Mouse (Mus musculus): ENCODE measurements around the gene Nfkbil1.

The Nfkbil1 gene

DNA sequence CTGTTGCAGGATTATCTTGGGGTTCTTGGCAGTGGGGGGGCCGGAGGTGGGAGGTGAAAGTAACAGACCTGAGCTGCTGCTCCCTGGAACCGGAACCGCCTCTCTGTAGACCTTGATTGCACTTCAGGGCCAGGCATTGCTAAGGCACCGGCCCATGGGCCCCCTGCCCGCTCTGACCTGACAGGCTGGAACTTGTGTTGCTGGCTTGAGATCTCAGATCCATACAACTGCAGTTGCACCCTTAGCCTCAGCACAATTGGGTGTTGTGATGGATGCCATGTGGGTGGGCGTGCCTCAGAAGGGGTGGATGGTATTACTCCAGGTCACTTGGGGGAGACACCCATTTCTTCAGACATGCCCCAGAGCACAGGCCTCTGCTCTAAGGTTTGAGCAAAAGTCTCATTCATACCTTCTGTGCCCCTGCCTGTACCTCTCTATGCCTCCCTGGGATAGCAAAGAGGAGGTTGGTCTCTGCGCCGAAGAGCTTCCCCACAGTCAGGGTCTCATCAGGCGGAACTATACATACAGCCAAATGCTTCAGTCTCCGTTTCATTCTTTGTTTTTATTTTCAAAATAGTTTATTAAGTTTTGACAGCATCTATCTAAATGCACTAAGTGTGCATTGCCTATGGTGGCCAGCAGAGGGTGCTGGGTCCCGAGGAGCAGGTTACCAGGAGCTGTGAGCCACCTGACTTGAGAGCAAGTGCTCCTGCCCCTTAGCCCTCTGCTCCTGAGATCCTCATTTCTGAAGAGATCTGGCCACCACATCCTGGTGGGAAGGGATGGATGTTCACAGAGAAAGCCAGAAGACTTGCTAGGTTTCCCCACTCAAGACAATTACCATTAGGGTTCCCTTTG is 18.9 kb upstream of the Nfkbil1 start:
- DNase-seq (ENCODE audit: low read depth), result no peak

DNA sequence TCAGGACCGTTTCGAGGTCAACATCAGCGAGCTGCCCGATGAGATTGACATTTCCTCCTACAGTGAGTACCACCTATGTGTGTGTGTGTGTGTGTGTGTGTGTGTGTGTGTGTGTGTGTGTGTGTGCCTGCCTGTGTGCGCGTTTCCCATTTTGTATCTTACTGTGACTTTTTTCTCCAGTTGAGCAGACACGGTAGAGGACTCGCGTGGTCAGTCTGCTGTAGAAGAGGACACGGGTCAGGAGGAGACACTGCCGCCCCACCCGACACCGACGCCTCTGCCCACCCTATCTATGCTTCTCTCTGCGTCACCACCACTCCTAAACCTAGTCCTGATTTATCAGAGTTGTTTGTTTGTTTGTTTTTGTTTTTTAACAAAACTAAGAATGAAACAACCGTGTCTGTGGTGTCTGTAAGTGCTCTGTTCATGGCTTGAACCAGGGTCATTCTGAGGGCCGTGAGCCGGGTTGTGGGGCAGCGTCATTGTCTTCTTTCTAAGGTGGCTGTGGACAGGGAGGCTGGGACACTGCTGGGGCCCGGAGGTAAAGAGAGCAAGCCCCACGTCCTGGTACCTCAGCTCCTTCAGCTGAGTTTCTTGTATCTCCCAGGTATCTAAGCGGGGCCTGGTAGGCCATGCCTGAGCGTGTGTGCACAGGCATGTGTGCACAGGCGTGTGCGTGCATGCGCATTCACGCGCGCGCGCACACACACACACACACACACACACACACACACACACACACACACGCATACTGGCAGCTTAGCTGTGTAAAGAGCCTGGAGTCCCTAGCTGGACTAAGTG is 17.9 kb upstream of the Nfkbil1 start:
- no peak for DNase-seq (ENCODE audit: low read depth)

DNA sequence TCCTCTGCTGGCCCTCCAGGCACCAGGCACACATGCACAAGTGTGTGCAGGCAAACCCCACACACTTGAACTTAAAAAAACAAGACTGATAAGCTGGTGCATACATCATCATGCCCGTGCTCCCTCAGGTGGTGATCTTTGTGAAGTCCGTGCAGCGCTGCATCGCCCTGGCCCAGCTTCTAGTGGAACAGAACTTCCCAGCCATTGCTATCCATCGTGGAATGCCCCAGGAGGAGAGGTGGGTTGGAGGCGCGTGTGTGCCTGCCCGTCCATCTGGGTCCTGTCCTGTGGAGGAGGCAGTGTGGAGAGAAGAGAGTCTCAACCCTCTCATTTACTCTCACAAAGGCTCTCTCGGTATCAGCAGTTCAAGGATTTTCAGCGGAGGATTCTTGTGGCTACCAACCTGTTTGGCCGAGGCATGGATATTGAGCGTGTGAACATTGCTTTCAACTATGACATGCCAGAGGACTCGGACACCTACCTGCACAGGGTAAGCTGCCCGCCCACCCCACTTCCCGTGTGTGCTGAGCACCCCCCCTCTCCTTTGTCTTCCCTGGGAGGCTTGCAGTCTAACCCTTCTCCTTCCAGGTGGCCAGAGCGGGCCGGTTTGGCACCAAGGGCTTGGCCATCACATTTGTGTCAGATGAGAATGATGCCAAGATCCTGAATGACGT is 17.2 kb upstream of the Nfkbil1 start:
- DNase-seq (ENCODE audit: low read depth), result no peak

- no peak for DNase-seq (ENCODE audit: low read depth)
Observed at GRCm38 (mm10) chr17:35251981-35252380, 16.4 kb upstream of the Nfkbil1 start.

DNA sequence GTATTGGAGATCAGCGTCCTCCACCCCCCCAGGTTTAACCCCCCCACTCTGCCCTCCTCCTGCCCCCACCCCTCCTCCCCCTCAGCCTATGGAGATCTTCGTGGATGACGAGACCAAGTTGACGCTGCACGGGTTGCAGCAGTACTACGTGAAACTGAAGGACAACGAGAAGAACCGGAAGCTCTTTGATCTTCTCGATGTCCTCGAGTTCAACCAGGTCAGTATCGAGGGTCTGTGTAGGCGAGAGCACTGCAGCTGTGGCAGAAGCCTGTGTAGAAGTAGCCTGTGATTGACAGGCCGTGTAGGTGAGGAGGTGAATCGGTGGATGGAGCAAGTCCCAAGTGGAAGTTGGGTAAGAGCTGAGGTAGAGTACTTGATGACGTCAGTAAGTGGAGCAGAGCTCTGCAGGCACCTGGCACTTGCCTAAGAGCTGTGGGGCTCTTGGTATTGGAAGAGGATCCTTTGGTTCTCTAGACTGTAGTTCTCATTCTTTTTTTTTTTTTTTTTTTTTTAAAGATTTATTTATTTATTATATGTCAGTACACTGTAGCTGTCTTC is 15.6 kb upstream of the Nfkbil1 start:
- no peak for DNase-seq (ENCODE audit: low read depth)

- DNase-seq (ENCODE audit: low read depth), result no peak
Observed at GRCm38 (mm10) chr17:35250348-35251120, 14.9 kb upstream of the Nfkbil1 start.

DNA sequence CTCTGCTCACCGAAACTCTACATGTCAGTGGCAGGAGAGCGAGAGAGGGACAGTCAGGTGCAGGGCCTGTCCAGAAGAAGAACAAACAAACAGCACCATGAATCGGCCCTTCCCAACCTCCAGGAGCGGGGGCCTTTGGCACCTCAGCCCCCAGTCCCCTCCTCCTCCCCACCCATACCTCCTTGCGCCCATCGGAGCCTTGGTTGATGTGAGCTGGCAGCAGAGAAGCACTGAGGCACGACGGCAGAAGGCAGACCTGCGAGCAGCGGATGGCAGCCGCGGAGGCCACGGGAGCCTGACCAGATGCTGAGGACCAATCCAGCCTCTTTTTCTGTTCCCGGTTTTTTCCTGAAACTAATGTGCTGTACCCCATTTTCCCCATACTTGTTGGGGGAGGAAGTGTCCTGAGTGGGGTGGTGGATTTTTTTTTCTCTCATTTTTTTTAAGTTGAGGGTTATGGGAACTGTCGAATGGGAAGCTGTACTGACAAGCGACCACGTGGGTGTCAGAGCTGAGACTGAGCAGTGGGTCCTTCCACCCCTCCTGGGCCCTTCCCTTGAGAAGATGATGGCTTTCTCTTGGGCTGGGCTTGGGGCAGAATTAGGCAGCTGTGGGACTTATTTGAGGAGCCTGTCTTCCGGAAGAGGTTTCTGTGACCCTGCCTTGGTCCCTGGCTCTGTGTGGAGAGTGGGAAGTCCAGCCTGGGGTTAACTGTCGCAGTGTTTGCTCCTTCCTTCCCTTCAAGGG is 14.0 kb upstream of the Nfkbil1 start:
- no peak for DNase-seq (ENCODE audit: low read depth)

DNA sequence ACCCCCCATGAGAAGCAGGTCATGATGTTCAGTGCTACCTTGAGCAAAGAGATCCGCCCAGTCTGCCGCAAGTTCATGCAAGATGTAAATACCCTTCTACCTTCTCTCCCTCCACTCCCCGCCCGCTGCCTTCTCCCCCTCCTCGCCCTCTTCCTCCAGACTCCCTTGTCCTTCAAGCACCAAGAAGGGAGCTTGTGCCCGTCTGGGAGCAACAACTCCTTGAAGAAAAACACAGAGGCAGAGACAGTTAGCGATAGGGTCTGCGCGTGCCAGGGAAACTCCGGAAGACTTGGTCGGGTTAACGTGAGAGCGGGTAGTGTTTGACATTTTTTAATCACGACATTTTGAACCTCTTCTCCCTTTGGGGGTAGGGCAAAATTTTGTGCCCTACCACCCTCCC is 13.4 kb upstream of the Nfkbil1 start:
- DNase-seq (ENCODE audit: low read depth), result no peak

DNA sequence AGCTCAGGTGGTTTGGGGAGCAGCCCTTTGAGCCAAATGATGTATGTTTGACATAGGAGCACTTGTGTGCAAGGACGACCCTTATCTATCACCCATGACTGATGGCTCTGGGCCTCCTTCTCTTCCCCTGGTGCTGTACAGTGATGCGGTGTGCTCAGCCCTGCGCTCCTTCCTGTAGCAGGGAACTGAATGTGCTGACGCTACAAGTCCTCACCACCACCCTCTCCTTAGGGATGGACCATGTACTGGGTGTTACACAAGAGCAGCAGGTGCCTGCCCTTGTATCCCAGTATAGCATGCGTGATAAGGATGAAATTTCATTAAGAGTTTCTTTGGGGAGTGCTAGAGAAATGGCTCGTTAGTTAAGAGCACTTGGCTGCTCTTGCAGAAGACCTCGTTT is 11.6 kb upstream of the Nfkbil1 start:
- DNase-seq (ENCODE audit: low read depth), result no peak

DNA sequence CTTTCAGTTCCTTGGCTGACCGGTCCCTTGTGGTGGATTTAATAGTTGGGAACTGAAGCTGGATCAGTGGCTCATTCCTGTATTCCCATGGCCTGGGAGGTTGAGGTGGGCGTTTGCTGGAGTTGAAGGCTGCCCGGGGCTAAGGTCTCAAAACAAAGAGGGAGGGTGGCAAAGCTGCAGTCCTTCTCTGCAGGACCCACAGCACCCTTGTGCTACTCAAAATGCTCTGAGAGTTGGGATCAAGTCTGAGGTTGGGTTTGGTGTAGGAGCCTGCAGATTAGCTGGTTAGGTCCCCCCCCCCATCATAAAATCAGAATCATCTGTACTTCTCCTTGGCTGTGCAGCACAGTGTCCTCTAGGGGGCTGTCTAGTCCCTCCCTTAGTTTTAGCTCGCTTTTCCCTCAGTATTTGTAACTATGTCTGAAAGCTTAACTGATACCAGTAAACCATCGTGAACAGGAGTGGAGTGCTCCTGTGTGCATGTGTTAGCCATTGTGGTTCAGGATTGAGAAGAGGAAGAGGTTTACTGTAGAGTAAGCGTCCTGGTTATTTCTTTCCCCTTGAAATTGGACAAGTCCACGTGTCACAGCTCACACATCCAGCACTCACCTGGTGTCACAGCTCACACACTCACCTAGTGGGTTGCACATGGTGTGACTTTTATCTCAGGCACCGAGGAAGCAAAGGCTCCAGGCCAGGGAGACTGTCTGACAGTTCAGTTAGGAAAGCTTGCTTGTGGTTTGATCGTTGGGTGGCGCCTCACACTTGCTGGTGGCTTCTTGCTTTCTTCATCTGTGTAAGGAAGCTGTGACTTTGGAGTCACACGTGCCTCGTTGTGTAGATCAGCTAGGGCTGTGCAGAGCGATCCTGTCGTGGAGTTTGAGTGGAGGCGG is 10.4 kb upstream of the Nfkbil1 start:
- DNase-seq (ENCODE audit: low read depth), result no peak

DNA sequence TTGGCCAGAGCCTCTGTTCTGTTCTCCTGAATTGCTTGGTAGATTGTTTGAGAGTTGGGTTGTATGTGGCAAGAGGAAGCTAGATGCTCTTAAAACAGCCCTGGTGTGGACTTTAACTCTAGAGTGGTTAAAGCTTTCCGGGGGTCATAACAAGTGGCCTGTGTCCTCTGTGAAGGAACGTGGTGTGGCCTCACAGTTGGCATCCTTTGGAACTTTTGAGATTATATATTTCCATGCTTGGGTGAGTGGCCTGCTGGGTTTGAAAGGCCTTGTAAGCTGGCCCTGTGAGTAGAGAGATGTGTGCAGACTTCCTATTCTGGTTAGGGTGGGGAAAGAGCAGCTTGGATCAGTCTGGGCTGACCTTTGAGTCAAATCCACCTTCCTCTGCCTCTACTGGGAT is 9.4 kb upstream of the Nfkbil1 start:
- no peak for DNase-seq (ENCODE audit: low read depth)

- DNase-seq (ENCODE audit: low read depth), result no peak
Observed at GRCm38 (mm10) chr17:35243086-35243485, 7.5 kb upstream of the Nfkbil1 start.

DNA sequence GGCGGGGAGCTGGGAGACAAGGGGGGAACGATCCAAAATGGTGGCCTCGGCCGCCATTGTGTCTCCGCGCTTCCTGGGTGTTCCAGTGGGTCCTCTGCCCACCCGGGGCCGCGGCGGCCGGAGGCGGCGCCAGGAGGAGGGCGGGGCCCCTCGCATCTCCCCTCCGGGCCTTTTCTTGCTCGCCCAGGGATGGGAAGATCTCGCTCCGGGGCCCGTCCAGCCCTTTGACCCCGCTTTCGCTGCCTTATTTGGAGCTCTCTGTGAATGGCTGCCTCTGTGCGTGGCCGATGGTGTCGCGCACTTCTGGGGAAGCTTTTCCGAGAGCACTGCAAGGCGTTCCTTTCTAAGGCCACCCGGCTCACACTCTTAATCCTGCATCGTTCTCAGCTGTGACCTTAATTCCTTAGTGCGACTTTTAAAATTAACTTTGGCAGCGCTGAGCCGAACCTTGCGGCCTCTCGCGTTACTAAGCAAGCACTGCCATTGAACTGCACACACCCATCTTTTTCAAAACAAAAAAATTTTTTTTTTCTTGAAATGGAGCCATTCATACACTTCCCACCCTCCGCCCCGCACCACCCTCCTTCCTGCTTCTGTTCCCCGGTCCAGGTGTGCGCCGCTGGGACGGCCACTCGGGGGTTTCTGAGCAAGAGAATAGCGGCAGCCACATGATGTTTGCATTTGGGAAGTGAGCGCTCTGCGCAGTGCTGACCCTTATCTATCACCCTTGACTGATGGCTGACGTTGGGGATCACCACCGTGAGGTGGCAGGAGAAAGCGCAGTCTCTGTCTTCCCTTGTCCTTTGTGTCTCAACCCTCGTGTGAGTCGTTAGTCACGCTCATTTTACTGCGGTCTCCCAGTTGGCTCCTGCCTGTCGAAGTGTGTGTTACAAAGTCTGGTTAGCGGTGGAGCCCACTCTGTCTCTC is 6.7 kb upstream of the Nfkbil1 start:
- DNase-seq (ENCODE audit: low read depth), result no peak

- peak; percentile 88 for DNase-seq (ENCODE audit: low read depth)
Observed at GRCm38 (mm10) chr17:35241305-35242014, 5.9 kb upstream of the Nfkbil1 start, which contains the start of gene Ddx39b. Ddx39b (plus strand) TSS chr17:35241746.

GRCm38 (mm10) chr17:35240384-35241304 is 5.1 kb upstream of the Nfkbil1 start:
- no peak for DNase-seq (ENCODE audit: low read depth)

- no peak for DNase-seq (ENCODE audit: low read depth)
Observed at GRCm38 (mm10) chr17:35239700-35240099, 4.1 kb upstream of the Nfkbil1 start.

GRCm38 (mm10) chr17:35237504-35237903 is 1.9 kb upstream of the Nfkbil1 start:
- DNase-seq (ENCODE audit: low read depth), result no peak

Data from c-Kit-positive CD71-negative TER-119-negative erythroid progenitor cells, embryonic 14.5 days (primary cell).